Mouse (Mus musculus) macrophage (primary cell): Measurements from ENCODE around the gene Ptprn2. TPM values are rescaled to one million over a fixed set of nuclear protein-coding genes. Genes with fewer than 3 reads are reported as not detected.
"Not testable (repeated sequence)": the region's sequence is repeated elsewhere in the genome, so short reads cannot be mapped to it uniquely, and the experiment has no call there.

ENCODE experiments used
- H3K27ac ChIP-seq: fragments of 350-480 bp; formaldehyde crosslinking; 2 replicates; pipeline ENCODE4 v1.9.0; 2021
- H3K36me3 ChIP-seq: fragments of 350-480 bp; formaldehyde crosslinking; 2 replicates; pipeline ENCODE4 v1.9.0; 2021; ENCODE audit errors: inconsistent target
- H3K4me3 ChIP-seq: fragments of 350-480 bp; formaldehyde crosslinking; 2 replicates; pipeline ENCODE4 v1.9.0; 2021; ENCODE audit errors: inconsistent target
- H3K79me2 ChIP-seq: fragments of 350-480 bp; formaldehyde crosslinking; 2 replicates; pipeline ENCODE4 v1.9.0; 2021; ENCODE audit errors: inconsistent target
- WGBS: methylation state at CpG from one replicate; pipeline ENCODE4 v1.1.7; 2026; ENCODE audit warnings: inconsistent platforms; ENCODE audit not compliant: missing documents; 5-methylcytosine and 5-hydroxymethylcytosine counted together
- polyA plus RNA-seq: library from polyadenylated mRNA; stranded (reverse); fragments of 250-400 nt; gene quantifications from 3 replicates; pipeline ENCODE4 v1.2.4, GENCODE M21; 2018; ENCODE audit warnings: inconsistent platforms

Ptprn2 gene
- polyA plus RNA-seq, 1 experiment from 2014 or later: 0.06 TPM

GRCm38 (mm10) chr12:116552306-116552705, 66.8 kb downstream of the Ptprn2 start:
- Histone ChIP-seq H3K4me3 (no peak overlapping the region), H3K36me3 (no peaks in the 10 kb centered on the region), H3K27ac (no peak overlapping the region), H3K79me2 (no peaks in the 10 kb centered on the region)
- WGBS: 88% methylated on average over 2 of the region's 2 CpGs

GRCm38 (mm10) chr12:116553361-116553760, 67.8 kb downstream of the Ptprn2 start:
- Histone ChIP-seq H3K27ac (no peak overlapping the region), H3K36me3 (no peaks in the 10 kb centered on the region), H3K4me3 (no peak overlapping the region), H3K79me2 (no peaks in the 10 kb centered on the region)

GRCm38 (mm10) chr12:116555964-116556363, 70.4 kb downstream of the Ptprn2 start:
- H3K36me3 ChIP-seq: no peaks in the 10 kb centered on the region
- no peak overlapping the region for H3K27ac ChIP-seq
- 82% methylated on average over 4 of the region's 4 CpGs for WGBS
- H3K4me3 ChIP-seq: no peak overlapping the region
- H3K79me2 ChIP-seq: no peaks in the 10 kb centered on the region

- no peaks in the 10 kb centered on the region for H3K36me3 ChIP-seq
- H3K27ac ChIP-seq: no peak overlapping the region
- H3K79me2 ChIP-seq: no peaks in the 10 kb centered on the region
- WGBS: 74% methylated on average over 8 of the region's 8 CpGs
- no peak overlapping the region for H3K4me3 ChIP-seq
Measured at GRCm38 (mm10) chr12:116564441-116564840, 78.9 kb downstream of the Ptprn2 start.

GRCm38 (mm10) chr12:116566672-116567071, 81.2 kb downstream of the Ptprn2 start:
- Histone ChIP-seq H3K79me2 (no peaks in the 10 kb centered on the region), H3K36me3 (no peaks in the 10 kb centered on the region), H3K27ac (no peak overlapping the region), H3K4me3 (no peak overlapping the region)
- 75% methylated on average over 1 of the region's 1 CpGs for WGBS

- Histone ChIP-seq H3K4me3 (no peak overlapping the region), H3K36me3 (no peaks in the 10 kb centered on the region), H3K27ac (no peak overlapping the region), H3K79me2 (no peaks in the 10 kb centered on the region)
- WGBS: 85% methylated on average over 2 of the region's 2 CpGs
Measured at GRCm38 (mm10) chr12:116567170-116567569, 81.7 kb downstream of the Ptprn2 start.

- Histone ChIP-seq H3K36me3 (no peaks in the 10 kb centered on the region), H3K4me3 (no peak overlapping the region), H3K27ac (no peak overlapping the region), H3K79me2 (no peaks in the 10 kb centered on the region)
- 100% methylated on average over 1 of the region's 1 CpGs for WGBS
Measured at GRCm38 (mm10) chr12:116569568-116569967, 84.0 kb downstream of the Ptprn2 start.

- Histone ChIP-seq H3K4me3 (no peak overlapping the region), H3K36me3 (no peaks in the 10 kb centered on the region), H3K79me2 (no peaks in the 10 kb centered on the region), H3K27ac (no peak overlapping the region)
- 86% methylated on average over 5 of the region's 5 CpGs for WGBS
Measured at GRCm38 (mm10) chr12:116574102-116574501, 88.6 kb downstream of the Ptprn2 start.

- H3K79me2 ChIP-seq: no peaks in the 10 kb centered on the region
- WGBS: 77% methylated on average over 5 of the region's 5 CpGs
- no peak overlapping the region for H3K27ac ChIP-seq
- H3K4me3 ChIP-seq: no peak overlapping the region
- H3K36me3 ChIP-seq: no peaks in the 10 kb centered on the region
Measured at GRCm38 (mm10) chr12:116574720-116575119, 89.2 kb downstream of the Ptprn2 start.

- not testable (repeated sequence) for H3K4me3 ChIP-seq, H3K36me3 ChIP-seq, H3K27ac ChIP-seq, H3K79me2 ChIP-seq
- WGBS: 54% methylated on average over 1 of the region's 1 CpGs
Measured at GRCm38 (mm10) chr12:116577917-116578316, 92.4 kb downstream of the Ptprn2 start.

- H3K79me2 ChIP-seq: no peaks in the 10 kb centered on the region
- H3K36me3 ChIP-seq: no peaks in the 10 kb centered on the region
- 91% methylated on average over 7 of the region's 8 CpGs for WGBS
- no peak overlapping the region for H3K27ac ChIP-seq
- H3K4me3 ChIP-seq: no peak overlapping the region
Measured at GRCm38 (mm10) chr12:116580827-116581544, 95.5 kb downstream of the Ptprn2 start.

- Histone ChIP-seq H3K36me3 (no peaks in the 10 kb centered on the region), H3K27ac (no peak overlapping the region), H3K79me2 (no peaks in the 10 kb centered on the region), H3K4me3 (no peak overlapping the region)
Measured at GRCm38 (mm10) chr12:116581864-116582263, 96.3 kb downstream of the Ptprn2 start.

- Histone ChIP-seq H3K36me3 (no peaks in the 10 kb centered on the region), H3K27ac (no peak overlapping the region), H3K79me2 (no peaks in the 10 kb centered on the region), H3K4me3 (no peak overlapping the region)
- WGBS: 48% methylated on average over 4 of the region's 4 CpGs
Measured at GRCm38 (mm10) chr12:116582829-116583228, 97.3 kb downstream of the Ptprn2 start.

- WGBS: 48% methylated on average over 5 of the region's 5 CpGs
- H3K27ac ChIP-seq: no peak overlapping the region
- H3K79me2 ChIP-seq: no peaks in the 10 kb centered on the region
- no peaks in the 10 kb centered on the region for H3K36me3 ChIP-seq
- no peak overlapping the region for H3K4me3 ChIP-seq
Measured at GRCm38 (mm10) chr12:116585001-116585400, 99.5 kb downstream of the Ptprn2 start.

- Histone ChIP-seq H3K79me2 (no peaks in the 10 kb centered on the region), H3K4me3 (no peak overlapping the region), H3K36me3 (no peaks in the 10 kb centered on the region), H3K27ac (no peak overlapping the region)
- WGBS: 89% methylated on average over 2 of the region's 2 CpGs
Measured at GRCm38 (mm10) chr12:116586167-116586566, 100.6 kb downstream of the Ptprn2 start.

GRCm38 (mm10) chr12:116587548-116587947, 102.0 kb downstream of the Ptprn2 start:
- WGBS: 84% methylated on average over 3 of the region's 3 CpGs
- H3K79me2 ChIP-seq: no peaks in the 10 kb centered on the region
- no peaks in the 10 kb centered on the region for H3K36me3 ChIP-seq
- H3K4me3 ChIP-seq: no peak overlapping the region
- no peak overlapping the region for H3K27ac ChIP-seq
